Mouse (Mus musculus): ENCODE measurements around the gene Hnrnph3. TPM values are rescaled to one million over a fixed set of nuclear protein-coding genes. Genes with fewer than 3 reads are reported as not detected.
"Not testable (repeated sequence)": the region's sequence is repeated elsewhere in the genome, so short reads cannot be mapped to it uniquely, and the experiment has no call there.

The Hnrnph3 gene
- total and polyA plus RNA-seq, 3 experiments, result 18.0 to 34.5 (median 33.5) TPM

GRCm38 (mm10) chr10:63062696-63063095 lies 38.7 kb upstream of the Hnrnph3 start:
- H3K79me2 ChIP-seq (replicated peaks; ENCODE audit: control insufficient read depth, insufficient read depth, low read length), result no peaks in the 10 kb centered on the region
- no peaks in the 10 kb centered on the region for H3K4me1 ChIP-seq (ENCODE audit: control insufficient read depth, insufficient read depth, low read length)
- no peak overlapping the region for H3K27ac ChIP-seq
- no peak overlapping the region for H3K4me3 ChIP-seq
- no peaks in the 10 kb centered on the region for H3K36me3 ChIP-seq (ENCODE audit: control insufficient read depth, insufficient read depth, low read length)
- no peak overlapping the region for H3K9ac ChIP-seq (ENCODE audit: low read depth, low read length)
- DNase-seq, result no peak
- no peak for TF ChIP-seq POLR2A (IDR thresholded peaks at IDR 0.05; ENCODE audit: insufficient read depth, low read depth, low read length)
- TF ChIP-seq CTCF (IDR thresholded peaks at IDR 0.05), result no peak
- TF ChIP-seq EP300 (IDR thresholded peaks at IDR 0.05; ENCODE audit: insufficient read depth, low read depth, low read length), result no peak
- 94% methylated on average over 5 of the region's 5 CpGs for WGBS
- H3K27me3 ChIP-seq (ENCODE audit: control insufficient read depth, insufficient read depth, low read length), result no peaks in the 10 kb centered on the region
- intact Hi-C loops (cut with DNase I), result loop anchor here (1.0 kb wide), 1 partner anchor 17 kb away; no protein-coding TSS in a partner anchor

- H3K9ac ChIP-seq (ENCODE audit: low read depth, low read length), result no peak overlapping the region
- 82% methylated on average over 12 of the region's 12 CpGs for WGBS
These were observed 37.2 kb upstream of the Hnrnph3 start for GRCm38 (mm10) chr10:63061266-63061665.

GRCm38 (mm10) chr10:63060406-63060805 lies 36.4 kb upstream of the Hnrnph3 start:
- WGBS, result 31% methylated on average over 11 of the region's 11 CpGs
- Histone ChIP-seq H3K4me1 (ENCODE audit: control insufficient read depth, insufficient read depth, low read length) (peaks cover 2% of the 10 kb centered on the region; the same call in 1 of the 2 replicates), H3K79me2 (replicated peaks; ENCODE audit: control insufficient read depth, insufficient read depth, low read length) (no peaks in the 10 kb centered on the region), H3K27ac (peak overlapping the region; percentile 81), H3K27me3 (ENCODE audit: control insufficient read depth, insufficient read depth, low read length) (no peaks in the 10 kb centered on the region), H3K4me3 (no peak overlapping the region), H3K9ac (ENCODE audit: low read depth, low read length) (no peak overlapping the region), H3K36me3 (ENCODE audit: control insufficient read depth, insufficient read depth, low read length) (no peaks in the 10 kb centered on the region)
- TF ChIP-seq POLR2A (IDR thresholded peaks at IDR 0.05; ENCODE audit: insufficient read depth, low read depth, low read length), result no peak
- no peak for TF ChIP-seq CTCF (IDR thresholded peaks at IDR 0.05)
- peak; percentile 31; the same call in 1 of the 2 replicates for TF ChIP-seq EP300 (IDR thresholded peaks at IDR 0.05; ENCODE audit: insufficient read depth, low read depth, low read length)
- intact Hi-C loops (cut with DNase I), result no loop called here
- DNase-seq, result peak; percentile 60

More at GRCm38 (mm10) chr10:63061266-63061665, 37.2 kb upstream of the Hnrnph3 start:
- Histone ChIP-seq H3K79me2 (replicated peaks; ENCODE audit: control insufficient read depth, insufficient read depth, low read length) (no peaks in the 10 kb centered on the region), H3K27ac (peak overlapping the region; percentile 81; the same call in 1 of the 2 replicates), H3K4me3 (no peak overlapping the region), H3K4me1 (ENCODE audit: control insufficient read depth, insufficient read depth, low read length) (peaks cover 2% of the 10 kb centered on the region; the same call in 1 of the 2 replicates), H3K27me3 (ENCODE audit: control insufficient read depth, insufficient read depth, low read length) (no peaks in the 10 kb centered on the region), H3K36me3 (ENCODE audit: control insufficient read depth, insufficient read depth, low read length) (no peaks in the 10 kb centered on the region)
- DNase-seq, result no peak
- TF ChIP-seq POLR2A (IDR thresholded peaks at IDR 0.05; ENCODE audit: insufficient read depth, low read depth, low read length), result no peak
- no peak for TF ChIP-seq EP300 (IDR thresholded peaks at IDR 0.05; ENCODE audit: insufficient read depth, low read depth, low read length)
- TF ChIP-seq CTCF (IDR thresholded peaks at IDR 0.05), result no peak
- intact Hi-C loops (cut with DNase I), result no loop called here

GRCm38 (mm10) chr10:63059862-63060261 lies 35.8 kb upstream of the Hnrnph3 start, which contains the start of gene Pbld1:
TSS of gene Pbld1 (plus strand) at chr10:63060162.
- no peaks in the 10 kb centered on the region for H3K27me3 ChIP-seq (ENCODE audit: control insufficient read depth, insufficient read depth, low read length)
- H3K79me2 ChIP-seq (replicated peaks; ENCODE audit: control insufficient read depth, insufficient read depth, low read length), result no peaks in the 10 kb centered on the region
- no peak for TF ChIP-seq POLR2A (IDR thresholded peaks at IDR 0.05; ENCODE audit: insufficient read depth, low read depth, low read length)
- no peak for TF ChIP-seq CTCF (IDR thresholded peaks at IDR 0.05)
- no peak for TF ChIP-seq EP300 (IDR thresholded peaks at IDR 0.05; ENCODE audit: insufficient read depth, low read depth, low read length)
- intact Hi-C loops (cut with DNase I), result no loop called here
- no peaks in the 10 kb centered on the region for H3K36me3 ChIP-seq (ENCODE audit: control insufficient read depth, insufficient read depth, low read length)
- WGBS, result 82% methylated on average over 2 of the region's 2 CpGs
- H3K9ac ChIP-seq (ENCODE audit: low read depth, low read length), result no peak within 1 kb of the TSS
- DNase-seq, result no peak
- H3K4me1 ChIP-seq (ENCODE audit: control insufficient read depth, insufficient read depth, low read length), result peaks cover 2% of the 10 kb centered on the region; the same call in 1 of the 2 replicates
- H3K4me3 ChIP-seq, result no peak within 1 kb of the TSS
- peak within 1 kb of the TSS; percentile 81 for H3K27ac ChIP-seq

- 42% methylated on average over 24 of the region's 24 CpGs for WGBS
- peak; percentile 61 to 63 for DNase-seq
- peak overlapping the region; percentile 65 for H3K27ac ChIP-seq
These were observed 33.1 kb upstream of the Hnrnph3 start for GRCm38 (mm10) chr10:63056966-63057750.

GRCm38 (mm10) chr10:63054586-63054985 lies 30.6 kb upstream of the Hnrnph3 start:
- no peak overlapping the region for H3K4me3 ChIP-seq
- H3K27ac ChIP-seq, result no peak overlapping the region
- 80% methylated on average over 2 of the region's 2 CpGs for WGBS
- no peak overlapping the region for H3K9ac ChIP-seq (ENCODE audit: low read depth, low read length)
- no peak for DNase-seq
- no peaks in the 10 kb centered on the region for H3K36me3 ChIP-seq (ENCODE audit: control insufficient read depth, insufficient read depth, low read length)
- peaks cover 2% of the 10 kb centered on the region; the same call in 1 of the 2 replicates for H3K4me1 ChIP-seq (ENCODE audit: control insufficient read depth, insufficient read depth, low read length)
- intact Hi-C loops (cut with DNase I), result no loop called here
- no peaks in the 10 kb centered on the region for H3K79me2 ChIP-seq (replicated peaks; ENCODE audit: control insufficient read depth, insufficient read depth, low read length)
- TF ChIP-seq CTCF (IDR thresholded peaks at IDR 0.05) (peak; percentile 30), EP300 (IDR thresholded peaks at IDR 0.05; ENCODE audit: insufficient read depth, low read depth, low read length) (no peak)
- no peaks in the 10 kb centered on the region for H3K27me3 ChIP-seq (ENCODE audit: control insufficient read depth, insufficient read depth, low read length)

More at GRCm38 (mm10) chr10:63056966-63057750, 33.1 kb upstream of the Hnrnph3 start:
- no peak for TF ChIP-seq EP300 (IDR thresholded peaks at IDR 0.05; ENCODE audit: insufficient read depth, low read depth, low read length)
- peak; percentile 39; the same call in 1 of the 2 replicates for TF ChIP-seq POLR2A (IDR thresholded peaks at IDR 0.05; ENCODE audit: insufficient read depth, low read depth, low read length)
- TF ChIP-seq CTCF (IDR thresholded peaks at IDR 0.05), result no peak
- intact Hi-C loops (cut with DNase I), result no loop called here
- Histone ChIP-seq H3K36me3 (ENCODE audit: control insufficient read depth, insufficient read depth, low read length) (no peaks in the 10 kb centered on the region), H3K4me3 (no peak overlapping the region), H3K9ac (ENCODE audit: low read depth, low read length) (no peak overlapping the region), H3K4me1 (ENCODE audit: control insufficient read depth, insufficient read depth, low read length) (peaks cover 2% of the 10 kb centered on the region; the same call in 1 of the 2 replicates), H3K27me3 (ENCODE audit: control insufficient read depth, insufficient read depth, low read length) (no peaks in the 10 kb centered on the region), H3K79me2 (replicated peaks; ENCODE audit: control insufficient read depth, insufficient read depth, low read length) (no peaks in the 10 kb centered on the region)

GRCm38 (mm10) chr10:63054071-63054470 lies 30.1 kb upstream of the Hnrnph3 start:
- WGBS, result 81% methylated on average over 6 of the region's 6 CpGs
- H3K9ac ChIP-seq (ENCODE audit: low read depth, low read length); H3K79me2 ChIP-seq (replicated peaks; ENCODE audit: control insufficient read depth, insufficient read depth, low read length); intact Hi-C loops (cut with DNase I); H3K4me3 ChIP-seq; DNase-seq; H3K27ac ChIP-seq; H3K27me3 ChIP-seq (ENCODE audit: control insufficient read depth, insufficient read depth, low read length); H3K4me1 ChIP-seq (ENCODE audit: control insufficient read depth, insufficient read depth, low read length); H3K36me3 ChIP-seq (ENCODE audit: control insufficient read depth, insufficient read depth, low read length): not testable (repeated sequence)

Measured in heart, adult 2 months (tissue).